Mouse (Mus musculus): ENCODE measurements around the gene Znhit3.

- no peak for TF ChIP-seq CTCF (IDR thresholded peaks at IDR 0.05; ENCODE audit: borderline replicate concordance, insufficient read depth, low read depth, low read length)
- TF ChIP-seq POLR2A (IDR thresholded peaks at IDR 0.05; ENCODE audit: borderline replicate concordance, insufficient read depth, low read length): peak; percentile 61; the same call in 1 of the 2 replicates
Observed at GRCm38 (mm10) chr11:84960780-84961179, 44.6 kb upstream of the Znhit3 start.

All from cerebellum, adult 2 months (tissue).